Mouse (Mus musculus) hindbrain, postnatal 0 days (tissue): ENCODE data around the gene Nos3. TPM values are rescaled to one million over a fixed set of nuclear protein-coding genes. Genes with fewer than 3 reads are reported as not detected.

ENCODE experiments used
- ATAC-seq: fragments of 200-750 bp; cut with Nextera tagmentation; 2 replicates; pipeline ENCODE4 v1.8.0; 2017; ENCODE audit warnings: mild to moderate bottlenecking, moderate TSS enrichment, moderate library complexity
- DNase-seq: peaks from one replicate; pipeline ENCODE4 v3.0.0-alpha.2; 2015; ENCODE audit warnings: low spot score
- H3K27ac ChIP-seq: fragments of 300-500 bp; sonication (generic); 2 replicates; pipeline ENCODE4 v1.5.1; 2014; ENCODE audit warnings: mild to moderate bottlenecking
- H3K27me3 ChIP-seq: fragments of 300-500 bp; sonication (generic); 2 replicates; pipeline ENCODE4 v1.6.1; 2014; ENCODE audit warnings: low read length, mixed read lengths; ENCODE audit not compliant: insufficient read depth
- H3K36me3 ChIP-seq: fragments of 300-500 bp; sonication (generic); 2 replicates; pipeline ENCODE4 v1.6.1; 2014; ENCODE audit warnings: low read length, mixed read lengths; ENCODE audit not compliant: insufficient read depth
- H3K4me1 ChIP-seq: fragments of 300-500 bp; sonication (generic); 2 replicates; pipeline ENCODE4 v1.6.1; 2014; ENCODE audit warnings: antibody characterized with exemption, low read length, mixed read lengths; ENCODE audit not compliant: insufficient read depth
- H3K4me2 ChIP-seq: fragments of 300-500 bp; sonication (generic); 2 replicates; pipeline ENCODE4 v1.6.1; 2014; ENCODE audit warnings: low read depth, mild to moderate bottlenecking, low read length, moderate library complexity, mixed read lengths
- H3K4me3 ChIP-seq: fragments of 300-500 bp; sonication (generic); 2 replicates; pipeline ENCODE4 v1.5.1; 2014; ENCODE audit warnings: low read length
- H3K9ac ChIP-seq: fragments of 300-500 bp; sonication (generic); replicated peaks from 2 replicates; pipeline ENCODE4 v1.6.1; 2014; ENCODE audit warnings: mild to moderate bottlenecking, low read length, moderate library complexity, mixed read lengths
- H3K9me3 ChIP-seq: fragments of 300-500 bp; sonication (generic); 2 replicates; pipeline ENCODE4 v1.6.1; 2016; ENCODE audit warnings: low read length, mixed read lengths
- CTCF ChIP-seq: IDR thresholded peaks from 2 replicates; pipeline ENCODE4 v1.5.1; 2016; ENCODE audit warnings: antibody characterized with exemption, control low read depth, low read depth
- WGBS: fragments of 180-500 bp; shearing (Covaris S2); extraction: QIAGEN DNeasy Blood & Tissue Kit; methylation state at CpG from one replicate; pipeline ENCODE4 v1.1.7; 2014; 5-methylcytosine and 5-hydroxymethylcytosine counted together
- polyA plus RNA-seq: library from polyadenylated mRNA; unstranded; fragments of >200 nt; fragmentation: Nextera tagmentation; extraction: Ambion mirVana; gene quantifications from 2 replicates; pipeline ENCODE4 v1.2.1, GENCODE M21; 2015
- total RNA-seq: library from RNA; depleted of rRNA; stranded (reverse); fragments of >200 nt; gene quantifications from 2 replicates; pipeline ENCODE4 v1.2.3, GENCODE M21; 2014

The Nos3 gene
- total and polyA plus RNA-seq, 2 experiments from 2014 or later: 7.2 to 8.7 TPM

DNA sequence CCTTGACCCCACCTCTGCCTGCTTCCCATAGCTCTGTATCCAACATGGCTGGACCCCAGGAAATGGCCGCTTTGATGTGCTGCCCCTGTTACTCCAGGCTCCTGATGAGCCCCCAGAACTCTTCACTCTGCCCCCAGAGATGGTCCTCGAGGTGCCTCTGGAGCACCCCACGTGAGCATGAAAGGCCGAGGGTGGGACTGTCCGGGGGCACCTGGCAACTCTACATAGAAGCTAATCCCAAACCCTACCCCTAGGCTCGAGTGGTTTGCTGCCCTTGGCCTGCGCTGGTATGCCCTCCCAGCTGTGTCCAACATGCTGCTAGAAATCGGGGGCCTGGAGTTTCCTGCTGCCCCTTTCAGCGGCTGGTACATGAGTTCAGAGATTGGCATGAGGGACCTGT lies 5.2 kb downstream of the Nos3 start:
- Histone ChIP-seq H3K4me2 (no peak overlapping the region), H3K27ac (no peak overlapping the region), H3K27me3 (no peaks in the 10 kb centered on the region), H3K36me3 (no peaks in the 10 kb centered on the region), H3K9ac (no peak overlapping the region), H3K4me1 (no peaks in the 10 kb centered on the region), H3K4me3 (no peak overlapping the region), H3K9me3 (no peaks in the 10 kb centered on the region)
- DNase-seq: no peak
- 84% methylated on average over 9 of the region's 9 CpGs for WGBS
- TF ChIP-seq CTCF: no peak
- ATAC-seq: no peak

DNA sequence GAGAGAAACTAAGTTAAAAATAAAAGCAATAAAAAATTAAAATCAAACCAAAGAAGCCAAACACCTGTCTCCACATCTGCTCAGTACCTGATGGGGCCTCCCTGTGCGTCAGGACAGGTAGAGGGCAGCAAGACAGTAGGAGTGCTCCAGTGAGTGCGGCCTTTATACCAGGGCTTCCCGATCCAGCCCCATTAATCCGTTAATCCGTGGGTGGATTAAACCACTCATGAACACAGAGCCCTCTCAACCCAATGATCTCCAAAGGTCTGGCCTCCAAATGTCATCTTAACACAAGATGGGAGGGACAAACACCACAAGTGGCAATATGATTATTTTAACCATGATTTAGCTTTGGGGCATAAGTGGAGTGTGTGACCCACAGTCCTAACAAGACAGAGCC lies 9.2 kb downstream of the Nos3 start:
- no peak for DNase-seq
- WGBS: 71% methylated on average over 5 of the region's 5 CpGs
- Histone ChIP-seq H3K27me3 (no peaks in the 10 kb centered on the region), H3K9me3 (no peaks in the 10 kb centered on the region), H3K4me3 (no peak overlapping the region), H3K4me1 (no peaks in the 10 kb centered on the region), H3K9ac (no peak overlapping the region), H3K27ac (no peak overlapping the region), H3K4me2 (no peak overlapping the region), H3K36me3 (no peaks in the 10 kb centered on the region)
- ATAC-seq: no peak
- TF ChIP-seq CTCF: no peak

DNA sequence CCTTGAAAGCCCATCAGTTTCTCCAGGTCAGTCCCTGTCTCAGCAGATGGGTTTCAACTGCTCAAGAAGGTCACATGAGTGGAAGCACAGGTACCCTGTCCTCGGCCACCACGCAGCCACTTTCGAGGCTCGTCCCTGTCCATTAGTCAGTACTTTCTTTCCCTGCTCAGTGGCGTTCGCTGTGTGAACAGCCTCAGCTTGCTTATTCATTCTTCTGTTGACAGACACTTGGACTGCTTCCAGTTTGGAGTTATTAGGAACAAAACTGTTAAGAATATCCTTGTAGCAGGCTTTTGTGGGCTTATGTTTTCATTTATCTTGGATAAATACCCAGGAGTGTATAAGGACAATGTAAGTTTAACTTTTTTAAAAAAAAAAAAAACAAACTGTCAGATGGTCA lies 9.6 kb downstream of the Nos3 start:
- WGBS: 32% methylated on average over 6 of the region's 6 CpGs
- Histone ChIP-seq H3K27me3 (no peaks in the 10 kb centered on the region), H3K27ac (no peak overlapping the region), H3K4me1 (no peaks in the 10 kb centered on the region), H3K36me3 (no peaks in the 10 kb centered on the region), H3K9me3 (no peaks in the 10 kb centered on the region), H3K4me2 (no peak overlapping the region), H3K4me3 (no peak overlapping the region), H3K9ac (no peak overlapping the region)
- no peak for ATAC-seq
- no peak for TF ChIP-seq CTCF
- DNase-seq: peak; percentile 46

DNA sequence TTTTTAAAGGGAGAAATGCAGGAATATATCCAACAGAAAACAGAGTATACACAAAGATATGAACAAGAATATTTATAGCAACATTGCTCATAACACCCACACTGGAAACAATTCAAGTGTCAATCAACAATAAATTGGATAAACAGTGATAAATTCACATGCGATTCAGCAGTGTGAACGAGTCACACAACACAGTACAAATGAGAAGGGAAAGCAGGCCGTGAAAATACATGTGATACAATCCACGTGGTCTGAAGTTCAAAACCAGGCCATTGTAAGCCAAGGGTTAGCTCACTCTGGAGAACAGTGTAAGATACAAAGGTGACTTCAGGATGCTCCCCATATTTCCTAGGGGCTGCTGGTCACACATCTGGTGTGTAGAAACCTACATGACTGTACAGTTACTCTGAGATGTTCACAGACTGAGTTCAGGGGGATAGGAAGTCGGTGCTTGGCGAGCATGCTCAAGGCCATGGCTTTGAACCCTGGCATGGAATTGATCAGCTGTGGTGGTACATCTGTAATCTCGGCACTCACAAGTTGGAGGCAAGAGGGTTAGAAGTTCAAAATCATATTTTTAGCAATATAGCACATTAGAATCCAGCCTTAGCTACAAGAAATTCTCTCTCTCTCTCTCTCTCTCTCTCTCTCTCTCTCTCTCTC lies 10.2 kb downstream of the Nos3 start:
- Histone ChIP-seq H3K36me3 (no peaks in the 10 kb centered on the region), H3K9me3 (no peaks in the 10 kb centered on the region), H3K27ac (no peak overlapping the region), H3K4me3 (no peak overlapping the region), H3K4me2 (no peak overlapping the region), H3K27me3 (no peaks in the 10 kb centered on the region), H3K9ac (no peak overlapping the region), H3K4me1 (no peaks in the 10 kb centered on the region)
- no peak for ATAC-seq
- WGBS: 70% methylated on average over 7 of the region's 7 CpGs
- no peak for TF ChIP-seq CTCF
- DNase-seq: no peak

DNA sequence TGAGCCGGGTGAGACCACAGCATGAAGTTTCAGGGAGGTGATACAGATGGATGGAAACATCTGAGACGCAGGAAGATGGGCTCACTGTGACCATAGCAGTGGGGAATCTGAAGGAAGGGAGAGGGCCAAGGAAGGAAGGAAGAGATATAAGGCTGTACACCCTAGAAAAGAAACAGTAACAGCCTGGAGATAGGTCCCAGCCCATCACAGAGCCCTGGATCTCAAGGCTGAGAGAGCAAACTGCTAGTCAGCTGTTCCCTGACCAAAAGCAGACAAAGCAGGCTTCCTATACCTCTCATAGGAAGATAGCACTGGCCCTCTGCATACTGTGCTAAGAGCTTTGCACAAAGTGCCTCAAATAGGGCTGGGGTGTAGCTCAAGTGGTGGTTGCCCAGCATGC lies 14.1 kb downstream of the Nos3 start:
- Histone ChIP-seq H3K36me3 (no peaks in the 10 kb centered on the region), H3K27me3 (no peaks in the 10 kb centered on the region), H3K9me3 (no peaks in the 10 kb centered on the region), H3K27ac (no peak overlapping the region), H3K4me1 (peaks cover 4% of the 10 kb centered on the region), H3K4me2 (no peak overlapping the region), H3K9ac (no peak overlapping the region), H3K4me3 (no peak overlapping the region)
- WGBS: 75% methylated on average over 2 of the region's 2 CpGs
- ATAC-seq: no peak
- TF ChIP-seq CTCF: no peak
- DNase-seq: no peak

DNA sequence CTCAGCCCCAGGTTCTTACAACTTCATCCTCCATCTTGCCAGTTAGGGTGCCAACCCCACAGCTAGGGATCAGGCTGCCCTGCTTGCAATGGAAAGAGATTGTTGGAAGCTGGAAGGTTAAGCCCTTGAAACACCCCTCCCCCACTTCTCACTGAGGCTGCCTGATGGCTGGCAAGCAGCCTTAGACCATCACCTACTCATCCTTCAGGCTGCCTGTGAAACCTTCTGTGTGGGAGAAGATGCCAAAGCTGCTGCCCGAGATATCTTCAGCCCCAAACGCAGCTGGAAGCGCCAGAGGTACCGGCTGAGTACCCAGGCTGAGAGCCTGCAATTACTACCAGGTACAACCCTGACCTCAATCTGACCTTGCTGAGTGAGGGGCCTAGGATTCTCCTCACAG lies 14.9 kb downstream of the Nos3 start:
- Histone ChIP-seq H3K9ac (no peak overlapping the region), H3K36me3 (no peaks in the 10 kb centered on the region), H3K4me1 (peaks cover 12% of the 10 kb centered on the region), H3K9me3 (no peaks in the 10 kb centered on the region), H3K4me3 (no peak overlapping the region), H3K27ac (no peak overlapping the region; the same call in 1 of the 2 replicates), H3K4me2 (no peak overlapping the region), H3K27me3 (no peaks in the 10 kb centered on the region)
- TF ChIP-seq CTCF: no peak
- DNase-seq (no peak), ATAC-seq (no peak)
- WGBS: 61% methylated on average over 4 of the region's 4 CpGs

DNA sequence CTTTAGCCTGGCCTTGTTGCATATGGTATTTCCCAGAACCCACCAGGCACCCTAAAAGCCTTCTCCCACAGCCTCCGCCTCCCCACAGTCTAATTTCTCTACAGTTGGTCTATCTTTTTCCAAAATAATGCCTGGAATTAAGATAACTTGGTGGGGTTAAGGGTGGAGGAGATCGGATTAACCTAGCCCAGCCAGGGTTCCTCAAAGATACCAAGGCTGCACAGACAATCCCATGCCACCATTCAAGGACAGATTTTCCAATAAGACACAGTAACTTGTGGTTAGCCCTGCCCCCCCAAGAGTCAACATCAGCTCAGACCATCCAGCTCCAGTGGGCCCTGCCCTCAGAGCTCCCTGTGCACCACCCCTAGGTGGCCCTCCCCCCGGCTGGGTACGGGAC lies 15.9 kb downstream of the Nos3 start:
- Histone ChIP-seq H3K9ac (no peak overlapping the region), H3K4me1 (peaks cover 12% of the 10 kb centered on the region), H3K4me3 (no peak overlapping the region), H3K4me2 (no peak overlapping the region), H3K27me3 (no peaks in the 10 kb centered on the region), H3K27ac (no peak overlapping the region), H3K9me3 (no peaks in the 10 kb centered on the region), H3K36me3 (no peaks in the 10 kb centered on the region)
- WGBS: 93% methylated on average over 4 of the region's 4 CpGs
- no peak for TF ChIP-seq CTCF
- DNase-seq (no peak), ATAC-seq (no peak)
